Mouse (Mus musculus): Measurements from ENCODE around the gene Mrpl47. TPM values are rescaled to one million over a fixed set of nuclear protein-coding genes. Genes with fewer than 3 reads are reported as not detected.
"Not testable (repeated sequence)": the region's sequence is repeated elsewhere in the genome, so short reads cannot be mapped to it uniquely, and the experiment has no call there.

Mrpl47 gene
- polyA plus RNA-seq, 1 experiment from 2014 or later, result 42.1 TPM

DNA sequence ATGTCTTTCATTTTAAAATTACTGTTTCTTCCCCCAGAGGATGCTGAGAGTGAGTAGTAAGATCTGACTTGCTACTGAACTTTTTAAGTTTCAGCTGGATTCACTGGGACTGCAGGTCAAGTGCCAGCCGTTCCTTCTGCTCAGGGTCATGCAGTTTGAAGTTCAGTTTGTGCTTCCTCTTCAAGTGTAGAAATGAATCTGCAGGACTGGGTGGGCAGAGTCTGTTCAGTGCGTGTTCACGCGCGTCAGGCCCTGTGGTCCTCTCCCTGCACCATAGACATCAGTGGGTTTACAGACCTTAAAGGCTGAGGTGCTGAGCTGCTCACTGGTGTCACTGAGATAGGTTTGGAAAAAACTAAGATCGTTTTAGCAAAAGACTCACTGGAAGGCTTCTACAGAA, 7.6 kb upstream of the Mrpl47 start:
- ATAC-seq (no peak), DNase-seq (ENCODE audit: low spot score) (no peak)
- H3K36me3 ChIP-seq (ENCODE audit: control insufficient read depth, insufficient read depth, low read length), result peaks cover 47% of the 10 kb centered on the region
- no peak overlapping the region for H3K4me2 ChIP-seq (ENCODE audit: low read length)
- 96% methylated on average over 6 of the region's 6 CpGs for WGBS
- H3K27me3 ChIP-seq (replicated peaks; ENCODE audit: control insufficient read depth, insufficient read depth, low read length), result no peaks in the 10 kb centered on the region
- H3K9ac ChIP-seq (ENCODE audit: low read length), result no peak overlapping the region
- H3K4me1 ChIP-seq (ENCODE audit: control insufficient read depth, insufficient read depth, low read length), result no peaks in the 10 kb centered on the region
- no peak overlapping the region for H3K27ac ChIP-seq (ENCODE audit: low read depth, low read length)
- no peaks in the 10 kb centered on the region for H3K9me3 ChIP-seq (replicated peaks; ENCODE audit: control insufficient read depth, low read length)
- H3K4me3 ChIP-seq (ENCODE audit: low read depth, low read length), result no peak overlapping the region

GRCm38 (mm10) chr3:32742276-32742780, 4.9 kb upstream of the Mrpl47 start:
- 85% methylated on average over 2 of the region's 2 CpGs for WGBS
- no peaks in the 10 kb centered on the region for H3K9me3 ChIP-seq (replicated peaks; ENCODE audit: control insufficient read depth, low read length)
- H3K36me3 ChIP-seq (ENCODE audit: control insufficient read depth, insufficient read depth, low read length), result peaks cover 26% of the 10 kb centered on the region
- H3K4me1 ChIP-seq (ENCODE audit: control insufficient read depth, insufficient read depth, low read length), result peaks cover 3% of the 10 kb centered on the region
- H3K9ac ChIP-seq (ENCODE audit: low read length), result no peak overlapping the region
- DNase-seq (ENCODE audit: low spot score) (no peak), ATAC-seq (no peak)
- H3K27ac ChIP-seq (ENCODE audit: low read depth, low read length), result no peak overlapping the region
- H3K27me3 ChIP-seq (replicated peaks; ENCODE audit: control insufficient read depth, insufficient read depth, low read length), result no peaks in the 10 kb centered on the region
- no peak overlapping the region for H3K4me3 ChIP-seq (ENCODE audit: low read depth, low read length)
- no peak overlapping the region for H3K4me2 ChIP-seq (ENCODE audit: low read length)

DNA sequence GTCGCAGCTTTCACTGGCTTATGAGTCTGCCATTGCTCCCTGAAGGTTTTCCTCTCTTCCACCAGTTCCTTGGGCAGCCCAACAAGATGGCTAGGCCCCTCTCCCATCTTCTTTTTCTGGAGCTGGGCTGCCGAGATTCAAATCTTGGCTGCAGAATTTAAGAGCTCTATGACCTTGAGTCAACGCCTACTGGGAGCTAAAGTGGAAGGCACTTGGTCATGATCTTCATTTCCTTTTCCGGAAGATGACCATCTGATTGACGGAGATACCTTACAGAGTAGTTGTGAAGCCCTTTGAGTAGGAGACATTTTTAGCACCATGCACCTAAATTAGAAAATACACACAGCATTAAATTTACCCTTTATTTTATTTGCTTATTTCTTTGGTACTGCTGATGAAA, 1.1 kb upstream of the Mrpl47 start:
- no peak overlapping the region for H3K27ac ChIP-seq (ENCODE audit: low read depth, low read length)
- ATAC-seq (no peak), DNase-seq (ENCODE audit: low spot score) (no peak)
- H3K4me3 ChIP-seq (ENCODE audit: low read depth, low read length), result no peak overlapping the region
- peaks cover 7% of the 10 kb centered on the region; the same call in 1 of the 2 replicates for H3K36me3 ChIP-seq (ENCODE audit: control insufficient read depth, insufficient read depth, low read length)
- no peaks in the 10 kb centered on the region for H3K9me3 ChIP-seq (replicated peaks; ENCODE audit: control insufficient read depth, low read length)
- H3K27me3 ChIP-seq (replicated peaks; ENCODE audit: control insufficient read depth, insufficient read depth, low read length), result no peaks in the 10 kb centered on the region
- 94% methylated on average over 5 of the region's 5 CpGs for WGBS
- H3K4me2 ChIP-seq (ENCODE audit: low read length), result no peak overlapping the region
- H3K9ac ChIP-seq (ENCODE audit: low read length), result no peak overlapping the region
- peaks cover 10% of the 10 kb centered on the region for H3K4me1 ChIP-seq (ENCODE audit: control insufficient read depth, insufficient read depth, low read length)

GRCm38 (mm10) chr3:32736244-32737171, 897 bp downstream of the Mrpl47 start, which contains the start of gene Ndufb5:
Gene Ndufb5 (plus strand): TSS chr3:32736990.
- Histone ChIP-seq H3K4me1 (ENCODE audit: control insufficient read depth, insufficient read depth, low read length) (peaks cover 10% of the 10 kb centered on the region), H3K9me3 (replicated peaks; ENCODE audit: control insufficient read depth, low read length) (no peaks in the 10 kb centered on the region), H3K4me2 (ENCODE audit: low read length) (peak within 1 kb of the TSS; percentile 83), H3K27ac (ENCODE audit: low read depth, low read length) (peak within 1 kb of the TSS; percentile 88), H3K4me3 (ENCODE audit: low read depth, low read length) (peak within 1 kb of the TSS; percentile 90), H3K36me3 (ENCODE audit: control insufficient read depth, insufficient read depth, low read length) (peaks cover 23% of the 10 kb centered on the region), H3K9ac (ENCODE audit: low read length) (peak within 1 kb of the TSS; percentile 79), H3K27me3 (replicated peaks; ENCODE audit: control insufficient read depth, insufficient read depth, low read length) (no peaks in the 10 kb centered on the region)
- WGBS, result under 1% methylated on average over 62 of the region's 62 CpGs
- ATAC-seq, result peak; percentile 99
- peak; percentile 100 for DNase-seq (ENCODE audit: low spot score)

DNA sequence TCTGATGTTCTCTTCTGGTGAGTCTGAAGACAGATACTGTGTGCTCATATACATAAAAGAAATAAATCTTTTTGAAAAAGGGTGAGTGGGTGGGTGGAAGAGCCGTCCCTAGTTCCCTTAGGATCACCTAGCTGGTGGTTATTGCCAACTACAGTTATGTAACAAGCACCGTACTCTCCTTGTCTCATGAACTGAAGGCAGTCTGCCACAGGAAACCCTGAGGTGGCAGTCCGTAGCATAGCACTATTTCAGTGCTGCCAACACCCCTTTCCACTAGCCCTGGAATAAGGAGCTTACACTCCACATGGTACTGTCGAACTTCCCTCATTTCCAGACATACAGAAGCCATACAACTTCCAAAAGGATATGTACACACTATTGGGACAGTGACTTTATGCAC, 9.5 kb downstream of the Mrpl47 start:
- H3K4me1 ChIP-seq (ENCODE audit: control insufficient read depth, insufficient read depth, low read length), result no peaks in the 10 kb centered on the region
- H3K36me3 ChIP-seq (ENCODE audit: control insufficient read depth, insufficient read depth, low read length), result peaks cover 95% of the 10 kb centered on the region

DNA sequence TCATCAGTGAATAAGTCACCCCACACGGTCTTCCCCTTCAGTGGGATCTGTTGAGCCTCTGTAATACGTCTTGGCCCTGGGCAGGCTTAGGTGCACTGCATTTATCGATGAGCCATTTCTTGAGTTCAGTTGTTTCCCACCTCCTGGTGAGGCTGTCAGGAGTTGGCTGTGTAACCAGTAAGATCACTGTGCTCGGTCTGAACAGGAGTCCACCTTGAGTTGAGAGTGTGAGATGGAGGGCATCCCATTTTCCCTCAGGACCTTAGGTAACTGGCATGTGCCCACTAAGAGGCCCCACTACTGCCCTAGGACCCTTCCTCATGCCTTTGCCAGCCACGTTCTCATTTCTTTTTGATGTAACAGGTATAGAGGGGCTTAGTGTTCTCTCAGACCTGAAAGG, 11.5 kb downstream of the Mrpl47 start:
- DNase-seq (ENCODE audit: low spot score) (no peak), ATAC-seq (no peak)
- H3K27ac ChIP-seq (ENCODE audit: low read depth, low read length), result no peak overlapping the region
- 87% methylated on average over 5 of the region's 5 CpGs for WGBS
- no peak overlapping the region for H3K9ac ChIP-seq (ENCODE audit: low read length)
- no peaks in the 10 kb centered on the region for H3K4me1 ChIP-seq (ENCODE audit: control insufficient read depth, insufficient read depth, low read length)
- peaks cover 94% of the 10 kb centered on the region for H3K36me3 ChIP-seq (ENCODE audit: control insufficient read depth, insufficient read depth, low read length)
- no peaks in the 10 kb centered on the region for H3K27me3 ChIP-seq (replicated peaks; ENCODE audit: control insufficient read depth, insufficient read depth, low read length)
- H3K9me3 ChIP-seq (replicated peaks; ENCODE audit: control insufficient read depth, low read length), result no peaks in the 10 kb centered on the region
- no peak overlapping the region for H3K4me2 ChIP-seq (ENCODE audit: low read length)
- H3K4me3 ChIP-seq (ENCODE audit: low read depth, low read length), result no peak overlapping the region

More for the DNA sequence above, 9.5 kb downstream of the Mrpl47 start:
- H3K9ac ChIP-seq (ENCODE audit: low read length), result no peak overlapping the region
- no peak for DNase-seq (ENCODE audit: low spot score)
- H3K27ac ChIP-seq (ENCODE audit: low read depth, low read length), result no peak overlapping the region
- ATAC-seq, result no peak
- no peaks in the 10 kb centered on the region for H3K9me3 ChIP-seq (replicated peaks; ENCODE audit: control insufficient read depth, low read length)
- H3K4me3 ChIP-seq (ENCODE audit: low read depth, low read length), result no peak overlapping the region
- H3K27me3 ChIP-seq (replicated peaks; ENCODE audit: control insufficient read depth, insufficient read depth, low read length), result no peaks in the 10 kb centered on the region
- no peak overlapping the region for H3K4me2 ChIP-seq (ENCODE audit: low read length)
- WGBS, result 86% methylated on average over 4 of the region's 4 CpGs

DNA sequence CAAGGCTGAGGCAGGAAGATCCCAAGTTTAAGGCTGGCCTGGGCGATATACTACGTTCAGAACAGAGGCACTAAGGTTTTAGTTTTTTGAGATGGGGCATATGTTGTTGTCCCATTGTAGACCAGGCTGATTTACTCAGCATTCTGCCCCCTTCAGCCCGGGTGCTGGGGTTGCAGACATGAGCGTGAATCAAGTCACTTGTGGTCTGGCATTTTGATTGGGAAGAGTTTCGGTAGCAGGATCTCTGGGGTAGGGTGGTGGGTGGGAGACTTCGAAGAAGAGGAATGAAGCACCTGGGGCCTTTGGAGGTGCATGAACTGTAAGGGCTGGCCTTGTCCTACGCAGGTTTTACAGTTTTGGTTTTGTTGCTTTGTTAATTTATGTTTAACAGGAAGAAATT, 13.2 kb downstream of the Mrpl47 start:
- no peak for ATAC-seq
- Histone ChIP-seq H3K4me2 (ENCODE audit: low read length) (no peak overlapping the region), H3K27me3 (replicated peaks; ENCODE audit: control insufficient read depth, insufficient read depth, low read length) (no peaks in the 10 kb centered on the region), H3K27ac (ENCODE audit: low read depth, low read length) (no peak overlapping the region), H3K9ac (ENCODE audit: low read length) (no peak overlapping the region), H3K9me3 (replicated peaks; ENCODE audit: control insufficient read depth, low read length) (no peaks in the 10 kb centered on the region), H3K4me3 (ENCODE audit: low read depth, low read length) (no peak overlapping the region), H3K36me3 (ENCODE audit: control insufficient read depth, insufficient read depth, low read length) (peaks cover 92% of the 10 kb centered on the region), H3K4me1 (ENCODE audit: control insufficient read depth, insufficient read depth, low read length) (no peaks in the 10 kb centered on the region)
- DNase-seq (ENCODE audit: low spot score), result no peak
- 96% methylated on average over 7 of the region's 7 CpGs for WGBS

DNA sequence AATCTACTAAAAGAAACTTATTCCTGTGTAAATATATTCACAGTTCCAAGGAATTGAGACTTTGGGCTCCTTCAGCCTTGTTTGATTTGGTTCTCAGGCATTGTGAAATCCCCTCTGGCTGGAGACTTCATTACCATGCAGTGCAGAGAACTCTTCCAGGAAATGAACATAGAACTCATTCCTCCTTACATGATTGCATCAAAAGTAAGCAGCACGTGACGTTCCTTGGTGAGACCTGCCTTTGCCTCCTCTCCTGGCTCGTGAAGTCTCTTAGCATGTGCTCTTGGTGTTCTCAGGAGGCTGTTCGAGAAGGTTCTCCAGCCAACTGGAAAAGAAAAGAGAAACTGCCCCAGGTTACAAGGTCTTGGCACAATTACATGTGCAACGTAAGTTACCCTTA, 19.1 kb downstream of the Mrpl47 start:
- Histone ChIP-seq H3K4me2 (ENCODE audit: low read length) (no peak overlapping the region), H3K27ac (ENCODE audit: low read depth, low read length) (no peak overlapping the region), H3K9me3 (replicated peaks; ENCODE audit: control insufficient read depth, low read length) (no peaks in the 10 kb centered on the region), H3K36me3 (ENCODE audit: control insufficient read depth, insufficient read depth, low read length) (peaks cover 94% of the 10 kb centered on the region), H3K27me3 (replicated peaks; ENCODE audit: control insufficient read depth, insufficient read depth, low read length) (no peaks in the 10 kb centered on the region), H3K9ac (ENCODE audit: low read length) (no peak overlapping the region), H3K4me1 (ENCODE audit: control insufficient read depth, insufficient read depth, low read length) (no peaks in the 10 kb centered on the region), H3K4me3 (ENCODE audit: low read depth, low read length) (no peak overlapping the region)
- DNase-seq (ENCODE audit: low spot score), result no peak
- WGBS, result 96% methylated on average over 5 of the region's 5 CpGs
- ATAC-seq, result no peak

DNA sequence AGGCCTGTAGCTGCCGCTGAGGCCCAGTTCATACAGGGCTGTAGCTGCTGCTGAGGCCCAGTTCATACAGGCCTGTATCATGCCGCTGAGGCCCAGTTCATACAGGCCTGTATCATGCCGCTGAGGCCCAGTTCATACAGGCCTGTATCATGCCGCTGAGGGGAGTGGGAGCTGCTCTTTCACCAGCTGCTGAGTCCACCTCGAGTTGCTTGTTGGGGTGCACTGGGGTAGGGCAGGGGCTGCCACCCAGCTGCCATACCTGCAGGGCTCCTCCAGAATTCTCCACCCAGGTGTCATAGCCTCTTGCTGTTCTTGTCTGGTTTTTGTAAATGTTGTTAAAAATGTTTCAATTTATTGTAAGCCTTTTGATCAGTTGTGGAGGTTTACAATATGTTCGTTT, 20.0 kb downstream of the Mrpl47 start:
- H3K9me3 ChIP-seq (replicated peaks; ENCODE audit: control insufficient read depth, low read length); DNase-seq (ENCODE audit: low spot score); ATAC-seq; H3K27ac ChIP-seq (ENCODE audit: low read depth, low read length); H3K27me3 ChIP-seq (replicated peaks; ENCODE audit: control insufficient read depth, insufficient read depth, low read length); H3K4me3 ChIP-seq (ENCODE audit: low read depth, low read length); H3K4me2 ChIP-seq (ENCODE audit: low read length); H3K9ac ChIP-seq (ENCODE audit: low read length); H3K4me1 ChIP-seq (ENCODE audit: control insufficient read depth, insufficient read depth, low read length): not testable (repeated sequence)
- peaks cover 94% of the 10 kb centered on the region for H3K36me3 ChIP-seq (ENCODE audit: control insufficient read depth, insufficient read depth, low read length)
- WGBS, result 93% methylated on average over 6 of the region's 6 CpGs
